Mouse (Mus musculus) kidney, adult 9 months (tissue): ENCODE results near the gene Chid1.

ENCODE experiments used
- DNase-seq: peaks from one replicate; pipeline ENCODE4 v3.0.0; 2022

Chid1 gene

DNA sequence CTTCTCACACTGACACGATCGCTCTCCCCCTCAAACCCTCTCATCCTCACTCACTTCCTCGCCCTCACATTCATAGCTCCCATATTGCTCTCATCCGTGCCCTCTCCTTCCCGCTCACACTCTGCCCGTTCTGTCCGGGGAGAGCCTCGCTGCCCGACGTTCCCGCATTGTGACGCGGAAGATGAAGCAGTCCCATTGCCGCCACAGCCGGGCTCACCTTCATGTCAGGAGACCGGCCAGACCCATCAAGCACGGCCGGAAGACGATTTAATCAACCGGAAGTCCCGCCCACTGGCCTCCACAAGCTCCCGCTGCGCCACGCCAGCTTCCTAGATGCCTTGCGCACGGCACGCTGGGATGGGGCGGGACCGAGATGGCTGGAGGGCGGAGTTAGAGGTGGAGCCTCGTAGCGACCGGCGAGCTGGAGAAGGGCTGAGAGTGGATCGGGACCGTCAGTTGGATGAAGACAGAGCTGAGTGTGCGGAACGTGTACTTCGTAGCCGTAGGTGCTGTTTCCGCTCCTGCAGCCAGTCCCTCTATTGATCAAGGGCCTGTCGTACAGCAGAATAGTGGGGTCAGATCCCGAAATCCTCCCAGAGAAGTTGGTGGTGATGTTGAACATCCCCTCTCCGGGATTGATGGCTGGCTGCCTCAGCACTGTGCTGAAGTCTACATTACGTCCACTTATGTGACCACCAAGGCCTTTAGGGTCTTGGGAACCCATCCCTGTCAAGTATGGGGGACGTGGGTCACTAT is at the start of gene Chid1:
Gene Chid1, minus strand, starts transcription at position 302 of the 756 bp plus-strand sequence.
- DNase-seq: peak; percentile 99

GRCm38 (mm10) chr7:141588890-141589289 is 49.2 kb upstream of the Chid1 start:
- DNase-seq: peak; percentile 78

- DNase-seq: no peak
These were observed 46.2 kb upstream of the Chid1 start for GRCm38 (mm10) chr7:141585881-141586280.

GRCm38 (mm10) chr7:141585288-141585687 is 45.6 kb upstream of the Chid1 start:
- DNase-seq: no peak

GRCm38 (mm10) chr7:141584048-141584841 is 44.6 kb upstream of the Chid1 start:
- peak; percentile 56 for DNase-seq

- peak; percentile 96 for DNase-seq
These were observed 41.7 kb upstream of the Chid1 start for GRCm38 (mm10) chr7:141581323-141581722.

- no peak for DNase-seq
These were observed 39.3 kb upstream of the Chid1 start for GRCm38 (mm10) chr7:141578943-141579342.

DNA sequence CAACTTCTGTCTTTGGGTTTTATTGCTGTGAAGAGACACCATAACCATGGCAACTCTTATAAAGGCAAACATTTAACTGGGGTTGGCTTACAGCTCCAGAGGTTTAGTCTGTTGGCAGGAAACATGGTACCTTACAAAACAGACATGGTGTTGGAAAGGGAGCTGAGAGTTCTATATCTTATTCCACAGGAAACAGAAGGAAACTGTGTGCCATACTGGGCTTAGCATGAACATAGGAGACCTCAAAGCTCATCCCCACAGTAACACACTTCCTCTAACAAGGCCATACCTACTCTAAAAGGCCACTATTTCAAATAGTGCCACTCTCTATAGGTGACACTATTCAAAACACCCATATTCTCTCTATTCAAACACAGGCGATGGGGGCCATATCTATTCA is 38.9 kb upstream of the Chid1 start:
- DNase-seq: no peak

DNA sequence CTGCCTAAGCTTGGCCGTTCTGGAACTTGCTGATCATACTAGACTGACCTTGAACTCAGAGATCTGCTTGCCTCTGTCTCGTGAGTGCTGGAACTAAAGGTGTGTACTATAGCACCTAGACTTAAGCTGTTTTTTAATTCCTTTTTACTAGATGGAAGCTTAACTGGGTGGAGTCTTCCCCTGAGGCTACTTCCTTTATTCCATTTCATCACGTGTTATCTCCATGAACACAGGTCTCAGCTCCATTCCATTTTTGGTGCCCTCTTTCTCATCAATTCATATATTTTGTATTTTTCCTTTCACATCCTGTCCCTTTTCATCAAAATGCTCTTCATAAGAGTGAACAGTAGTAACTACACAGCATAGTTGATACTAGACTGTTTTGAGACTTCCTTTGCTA is 38.1 kb upstream of the Chid1 start:
- no peak for DNase-seq

DNA sequence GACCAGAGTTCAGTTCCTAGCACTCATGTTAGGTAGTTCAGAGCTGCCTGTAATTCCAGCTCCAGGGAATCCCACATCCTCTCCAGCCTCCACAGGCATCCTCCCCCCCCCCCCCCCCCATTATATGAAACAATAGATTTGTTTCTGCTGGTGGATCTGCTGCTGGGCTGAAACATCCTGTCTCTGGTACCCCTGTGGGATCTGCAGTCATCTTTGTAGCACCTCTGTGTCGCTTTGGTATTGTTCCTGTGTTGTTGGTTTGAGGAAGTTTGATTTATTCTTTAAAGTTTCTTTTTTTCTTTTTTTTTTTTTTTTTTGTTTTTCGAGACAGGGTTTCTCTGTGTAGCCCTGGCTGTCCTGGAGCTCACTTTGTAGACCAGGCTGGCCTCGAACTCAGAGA is 35.8 kb upstream of the Chid1 start:
- DNase-seq: no peak

- DNase-seq: no peak
These were observed 34.4 kb upstream of the Chid1 start for GRCm38 (mm10) chr7:141574041-141574440.

DNA sequence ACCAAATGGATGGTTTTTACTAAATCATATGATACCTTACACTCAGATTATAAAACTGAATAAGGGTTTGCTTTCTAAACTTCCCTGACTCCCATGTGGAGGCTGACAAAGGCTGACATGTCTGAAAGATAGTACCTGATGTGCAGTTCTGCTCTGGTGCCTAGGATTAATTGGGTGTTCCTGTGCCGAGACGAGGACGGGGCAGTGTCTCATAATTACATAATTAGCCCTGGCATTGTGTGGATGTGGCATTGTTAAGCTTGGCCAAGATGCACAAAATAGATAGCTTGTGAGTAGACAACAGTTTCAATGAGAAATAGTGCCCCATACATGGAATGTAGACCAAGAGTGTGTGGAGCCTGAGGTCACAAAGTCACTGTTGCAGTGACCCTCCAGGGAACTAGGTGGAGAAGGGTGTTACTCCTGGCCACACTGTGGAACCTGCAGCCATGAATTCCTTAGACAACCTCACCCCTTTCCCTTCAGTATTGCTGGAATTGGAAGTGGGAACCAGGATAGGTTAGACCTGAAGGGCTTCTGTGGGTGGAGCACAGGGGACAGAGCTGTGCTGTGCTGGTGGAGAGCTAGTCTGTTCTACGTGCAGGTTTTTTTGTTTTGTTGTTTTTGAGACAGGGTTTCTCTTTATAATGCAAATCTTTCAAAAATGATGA is 31.1 kb upstream of the Chid1 start:
- DNase-seq: peak; percentile 52

- DNase-seq: no peak
These were observed 30.3 kb upstream of the Chid1 start for GRCm38 (mm10) chr7:141569916-141570315.

GRCm38 (mm10) chr7:141569283-141569803 is 29.7 kb upstream of the Chid1 start:
- no peak for DNase-seq

DNA sequence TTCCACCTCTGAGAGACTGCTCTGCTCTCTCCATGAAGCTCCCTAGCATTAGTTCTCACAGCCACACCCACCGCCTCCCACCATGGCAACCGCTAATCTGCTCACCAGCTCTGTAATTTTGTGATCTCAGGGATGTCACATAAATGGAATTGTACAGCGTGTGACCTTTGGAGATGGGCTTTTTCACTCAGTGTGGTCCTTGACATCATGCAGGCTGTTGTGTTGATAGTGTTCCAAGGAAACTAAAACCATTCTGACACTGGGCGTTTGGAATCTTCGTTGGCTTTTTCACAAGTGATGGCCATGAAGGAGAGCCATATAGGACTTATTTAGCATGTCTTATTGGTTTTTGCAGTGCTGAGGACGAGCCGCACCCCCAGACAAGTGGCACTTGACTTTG is 26.9 kb upstream of the Chid1 start:
- no peak for DNase-seq

DNA sequence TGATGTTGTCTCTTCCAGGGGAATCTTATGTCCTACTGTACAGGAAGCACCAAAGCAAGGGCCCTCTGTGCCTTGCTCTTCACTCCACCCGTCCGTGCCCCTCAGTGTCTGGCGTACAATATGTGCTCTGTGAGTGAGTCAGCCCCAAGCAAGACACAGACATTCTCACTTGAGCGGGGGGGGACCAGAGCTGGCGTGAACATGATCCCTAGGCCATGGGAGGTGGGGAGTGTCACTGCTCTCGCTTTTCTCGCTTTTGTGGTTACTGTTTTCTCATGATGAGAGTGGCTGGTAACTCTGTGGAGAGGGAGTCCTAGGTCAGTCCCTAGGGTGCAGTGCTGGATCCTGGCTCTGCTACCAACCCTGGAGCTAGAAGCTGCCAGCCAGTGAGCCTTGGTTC is 24.9 kb upstream of the Chid1 start:
- DNase-seq: no peak

- DNase-seq: peak; percentile 85
These were observed 23.3 kb upstream of the Chid1 start for GRCm38 (mm10) chr7:141562852-141563427.

GRCm38 (mm10) chr7:141562421-141562851 is 22.8 kb upstream of the Chid1 start:
- no peak for DNase-seq

- DNase-seq: peak; percentile 92
These were observed 22.2 kb upstream of the Chid1 start, which contains the start of gene Ap2a2 for GRCm38 (mm10) chr7:141561682-141562391. Gene Ap2a2, plus strand, starts transcription at chr7:141562173.

GRCm38 (mm10) chr7:141560471-141560870 is 20.8 kb upstream of the Chid1 start:
- no peak for DNase-seq

- no peak for DNase-seq
These were observed 20.2 kb upstream of the Chid1 start for GRCm38 (mm10) chr7:141559726-141560325.

GRCm38 (mm10) chr7:141558946-141559345 is 19.3 kb upstream of the Chid1 start:
- no peak for DNase-seq
